Mouse (Mus musculus) spleen, adult 2 months (tissue): ENCODE measurements around the gene Flot2. TPM values are rescaled to one million over a fixed set of nuclear protein-coding genes. Genes with fewer than 3 reads are reported as not detected.

ENCODE experiments used
- DNase-seq, 2 experiments: peaks; one replicate each; pipeline versions ENCODE4 v3.0.0 to v3.0.0-alpha.2; 2012 to 2021; ENCODE audit warnings: low spot score in 2 of 2, low read depth in 1 of 2
- H3K27ac ChIP-seq: fragments of 200-500 bp; 2 replicates; pipeline ENCODE4 v1.5.1; 2012; ENCODE audit warnings: low read length, inconsistent platforms; ENCODE audit not compliant: insufficient read depth
- H3K27me3 ChIP-seq: fragments of 200-500 bp; 2 replicates; pipeline ENCODE4 v1.6.1; 2012; ENCODE audit warnings: mild to moderate bottlenecking, moderate library complexity, low read length, inconsistent platforms; ENCODE audit not compliant: control insufficient read depth, insufficient read depth
- H3K36me3 ChIP-seq: fragments of 200-500 bp; 2 replicates; pipeline ENCODE4 v1.6.1; 2012; ENCODE audit warnings: mild to moderate bottlenecking, low read length, inconsistent platforms; ENCODE audit not compliant: control insufficient read depth, insufficient read depth
- H3K4me1 ChIP-seq: fragments of 200-500 bp; 2 replicates; pipeline ENCODE4 v1.6.1; 2011; ENCODE audit warnings: inconsistent platforms; ENCODE audit not compliant: control insufficient read depth, insufficient read depth, insufficient read length
- H3K4me3 ChIP-seq: fragments of 200-500 bp; 2 replicates; pipeline ENCODE4 v1.5.1; 2011; ENCODE audit warnings: mild to moderate bottlenecking, inconsistent platforms; ENCODE audit not compliant: insufficient read depth, insufficient read length; ENCODE audit errors: extremely low read depth
- CTCF ChIP-seq: fragments of 200-500 bp; IDR thresholded peaks from 2 replicates; pipeline ENCODE4 v1.5.1; 2011; ENCODE audit warnings: mild to moderate bottlenecking, inconsistent platforms; ENCODE audit not compliant: insufficient read depth, insufficient read length, insufficient replicate concordance; ENCODE audit errors: extremely low read depth
- POLR2A ChIP-seq: fragments of 200-500 bp; IDR thresholded peaks from 2 replicates; pipeline ENCODE4 v1.6.1; 2011; ENCODE audit warnings: low read depth, low read length, inconsistent platforms
- WGBS: fragments of 180-500 bp; shearing (Covaris S2); methylation state at CpG from one replicate; pipeline ENCODE4 v1.1.7; 2018; 5-methylcytosine and 5-hydroxymethylcytosine counted together
- polyA plus RNA-seq: library from polyadenylated mRNA; depleted of rRNA; stranded (reverse); fragments of >200 nt; gene quantifications from 2 replicates; pipeline ENCODE4 v1.2.3, GENCODE M21; 2012

Gene Flot2
- polyA plus RNA-seq, 1 experiment, result 36.6 TPM

DNA sequence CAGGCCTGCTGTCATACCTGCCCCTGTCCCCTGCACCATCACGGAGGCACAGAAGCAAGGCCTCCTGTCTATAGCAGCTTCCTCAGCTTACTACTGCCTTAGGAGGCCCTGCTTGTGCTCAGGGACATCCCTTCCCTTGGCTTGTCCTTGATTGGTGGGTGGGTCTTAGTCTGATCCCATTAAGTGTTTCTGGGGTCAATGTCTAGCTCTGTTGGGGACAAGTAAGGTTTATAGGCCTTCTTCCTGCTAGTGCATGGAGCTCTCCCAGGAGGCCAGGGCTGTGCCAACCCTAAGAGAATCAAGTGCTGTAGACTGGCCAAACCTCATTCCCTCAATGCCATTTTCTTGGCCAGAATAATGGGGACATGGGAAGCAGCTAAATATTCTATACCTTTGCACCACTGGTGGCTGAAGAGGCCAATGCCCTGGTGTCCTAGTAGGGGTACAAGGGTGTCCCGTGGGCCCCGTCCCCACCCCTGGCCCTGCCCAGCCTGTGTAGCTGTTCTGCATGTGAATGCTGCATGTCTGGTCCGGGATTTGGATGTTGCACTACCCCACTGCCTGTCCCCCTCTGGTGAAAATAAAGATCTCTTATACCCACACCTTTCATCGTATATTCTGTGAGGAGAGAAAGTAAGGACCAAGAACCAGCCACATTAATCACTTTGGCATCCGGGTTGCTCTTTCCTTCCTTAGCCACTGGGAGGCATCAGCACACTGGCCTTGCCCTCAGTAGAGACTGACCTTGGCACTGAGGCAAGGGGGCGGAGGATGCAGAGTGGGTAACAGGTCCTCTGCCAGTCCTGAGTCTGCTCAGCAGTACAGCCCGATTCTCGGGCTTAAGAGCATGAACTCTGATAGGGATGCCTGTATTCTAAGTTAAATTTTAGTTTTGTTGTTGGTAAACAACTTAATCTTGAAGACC is 22.4 kb downstream of the Flot2 start:
- Histone ChIP-seq H3K36me3 (peaks cover 5% of the 10 kb centered on the region), H3K27me3 (no peaks in the 10 kb centered on the region), H3K27ac (no peak overlapping the region), H3K4me3 (no peak overlapping the region), H3K4me1 (no peaks in the 10 kb centered on the region)
- DNase-seq, result peak in 1 of 2 experiments; percentile 48
- 47% methylated on average over 9 of the region's 9 CpGs for WGBS
- TF ChIP-seq CTCF, result peak; percentile 82; the same call in 1 of the 2 replicates
- no peak for TF ChIP-seq POLR2A

DNA sequence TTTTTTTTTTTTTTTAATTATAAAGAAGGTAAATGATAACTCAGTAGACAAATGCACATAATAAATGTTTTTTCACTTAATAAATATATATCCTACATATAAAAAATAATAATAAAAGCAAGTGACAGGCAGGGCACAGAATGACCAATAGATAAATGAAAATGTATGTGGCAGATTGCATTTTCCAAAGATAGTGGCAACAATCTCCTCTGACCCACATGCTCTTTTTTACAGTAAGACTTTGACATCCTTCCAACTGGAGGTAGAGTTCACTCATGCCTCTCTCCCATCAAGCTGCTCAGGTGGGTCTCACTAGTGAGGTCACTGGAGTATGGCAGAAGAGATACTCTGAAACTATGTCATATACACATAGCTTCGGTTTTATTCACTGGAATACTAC is 24.8 kb downstream of the Flot2 start:
- Histone ChIP-seq H3K4me3 (no peak overlapping the region), H3K27ac (no peak overlapping the region), H3K27me3 (no peaks in the 10 kb centered on the region), H3K4me1 (no peaks in the 10 kb centered on the region), H3K36me3 (peaks cover 3% of the 10 kb centered on the region; the same call in 1 of the 2 replicates)
- TF ChIP-seq CTCF (no peak), POLR2A (no peak)
- DNase-seq, result no peak
- 80% methylated on average over 1 of the region's 1 CpGs for WGBS

DNA sequence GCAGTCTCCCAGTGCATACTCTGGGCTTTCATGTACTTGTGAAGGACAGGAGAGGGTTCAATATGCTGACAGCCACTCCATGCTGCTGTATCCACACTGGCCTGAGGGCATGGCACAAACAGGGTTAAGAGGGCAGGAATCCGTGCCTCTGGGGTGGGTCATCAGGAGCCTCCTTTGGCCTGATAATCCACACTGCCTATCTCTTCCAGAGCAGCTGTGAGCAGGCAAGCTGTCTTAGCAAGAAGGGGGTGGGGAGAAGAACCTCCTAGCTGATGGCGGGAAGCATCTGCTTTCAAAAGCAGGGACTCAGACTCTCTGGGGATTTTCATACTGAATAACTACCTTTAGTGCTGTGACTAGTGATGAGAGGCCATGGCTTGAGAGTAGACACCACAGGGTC is 28.2 kb downstream of the Flot2 start:
- WGBS, result 72% methylated on average over 2 of the region's 2 CpGs
- TF ChIP-seq POLR2A, result no peak
- no peaks in the 10 kb centered on the region for H3K36me3 ChIP-seq
- H3K4me1 ChIP-seq, result no peaks in the 10 kb centered on the region
- H3K27ac ChIP-seq, result peak overlapping the region; percentile 29; the same call in 1 of the 2 replicates
- H3K4me3 ChIP-seq, result no peak overlapping the region
- no peaks in the 10 kb centered on the region for H3K27me3 ChIP-seq
- DNase-seq, result no peak

DNA sequence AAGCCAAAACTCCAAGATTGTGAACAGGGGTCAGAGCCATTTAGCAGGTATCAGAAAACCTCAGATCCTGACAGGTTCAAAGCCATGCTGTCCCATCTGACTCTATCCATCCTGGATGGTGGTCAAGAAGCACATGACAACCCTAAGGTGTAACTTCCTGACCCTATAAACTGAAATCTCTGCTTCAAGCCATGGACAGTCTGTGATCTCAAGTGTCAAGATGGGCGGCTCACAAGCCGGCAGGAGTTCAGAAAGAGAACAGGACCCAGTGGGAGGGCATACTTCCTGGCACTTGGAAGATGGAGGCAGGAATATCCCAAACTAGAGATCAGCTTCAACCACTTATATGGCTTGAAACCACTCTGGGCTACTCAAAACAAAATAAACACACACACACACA is 28.9 kb downstream of the Flot2 start:
- no peak for TF ChIP-seq CTCF
- no peak for TF ChIP-seq POLR2A
- Histone ChIP-seq H3K4me1 (no peaks in the 10 kb centered on the region), H3K4me3 (no peak overlapping the region), H3K36me3 (no peaks in the 10 kb centered on the region), H3K27ac (0 out of 2 replicates have a peak overlapping the region, but pooled peaks have one; percentile 29), H3K27me3 (no peaks in the 10 kb centered on the region)
- DNase-seq, result no peak
- 86% methylated on average over 2 of the region's 2 CpGs for WGBS

DNA sequence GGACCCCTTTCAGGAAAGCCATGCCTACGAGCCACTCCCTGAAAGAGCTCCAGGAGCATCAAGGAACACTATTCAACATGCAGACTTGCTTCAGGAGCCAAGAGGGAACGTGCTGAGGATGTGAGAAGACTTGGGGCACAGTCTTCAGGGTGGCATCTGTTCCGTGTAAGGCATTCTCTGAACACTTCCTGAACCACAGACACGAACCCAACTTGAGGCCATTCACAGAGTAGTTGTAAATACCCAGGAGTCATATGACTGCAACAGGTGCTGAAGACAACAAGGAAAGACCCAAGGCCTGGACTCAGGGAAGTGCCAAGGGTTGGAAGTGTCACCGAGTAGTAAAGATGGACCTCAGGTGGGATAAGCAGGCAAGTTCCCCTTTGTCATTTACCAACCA is 29.8 kb downstream of the Flot2 start:
- no peaks in the 10 kb centered on the region; the same call in 1 of the 2 replicates for H3K36me3 ChIP-seq
- TF ChIP-seq CTCF, result no peak
- no peak for TF ChIP-seq POLR2A
- H3K27ac ChIP-seq, result no peak overlapping the region
- no peak for DNase-seq
- no peaks in the 10 kb centered on the region for H3K27me3 ChIP-seq
- WGBS, result 62% methylated on average over 5 of the region's 5 CpGs
- no peak overlapping the region for H3K4me3 ChIP-seq
- H3K4me1 ChIP-seq, result no peaks in the 10 kb centered on the region

DNA sequence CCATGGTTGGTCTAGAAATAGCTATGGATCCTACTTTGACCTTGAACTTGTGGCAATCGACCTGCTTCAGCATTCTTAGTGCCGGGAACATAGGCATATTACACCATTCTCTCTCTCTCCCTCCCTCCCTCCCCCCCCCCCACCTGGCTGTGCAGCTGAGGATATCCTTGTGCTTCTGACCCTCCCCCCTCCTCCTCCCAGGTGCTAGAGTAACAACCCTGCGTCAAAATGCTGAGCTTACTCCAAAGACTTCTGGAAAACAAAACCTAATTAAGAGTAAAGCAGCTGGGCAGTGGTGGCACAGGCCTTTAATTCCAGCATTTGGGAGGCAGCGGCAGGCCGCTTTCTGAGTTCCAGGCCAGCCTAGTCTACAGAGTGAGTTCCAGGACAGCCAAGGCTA is 31.4 kb downstream of the Flot2 start:
- H3K4me3 ChIP-seq, result no peak overlapping the region
- no peaks in the 10 kb centered on the region for H3K4me1 ChIP-seq
- no peak overlapping the region for H3K27ac ChIP-seq
- H3K27me3 ChIP-seq, result no peaks in the 10 kb centered on the region
- peaks cover 8% of the 10 kb centered on the region for H3K36me3 ChIP-seq
- 81% methylated on average over 5 of the region's 5 CpGs for WGBS
- no peak for TF ChIP-seq CTCF
- no peak for TF ChIP-seq POLR2A
- DNase-seq, result no peak

DNA sequence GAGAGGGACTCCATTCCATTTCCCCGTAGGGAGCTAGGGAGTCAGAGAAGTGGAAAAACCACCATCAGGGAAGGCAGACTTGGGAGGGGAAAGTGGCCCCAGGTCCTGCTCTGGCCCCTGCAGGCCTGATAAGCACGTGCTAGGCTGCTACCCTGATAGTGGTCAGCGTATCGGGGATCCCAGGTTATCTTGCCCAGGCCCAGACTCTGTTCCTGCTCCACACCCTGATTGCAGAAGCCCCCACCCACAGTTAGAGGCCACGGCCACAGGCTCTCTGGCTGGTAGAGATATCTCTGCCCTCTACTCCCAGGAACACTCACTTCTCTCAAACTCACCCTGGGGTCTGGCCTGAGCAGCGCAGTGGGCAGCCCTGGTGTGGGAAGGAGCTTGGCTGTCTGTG is 31.9 kb downstream of the Flot2 start:
- peaks cover 13% of the 10 kb centered on the region for H3K36me3 ChIP-seq
- no peak overlapping the region for H3K4me3 ChIP-seq
- H3K27ac ChIP-seq, result peak overlapping the region; percentile 24; the same call in 1 of the 2 replicates
- H3K4me1 ChIP-seq, result no peaks in the 10 kb centered on the region
- TF ChIP-seq POLR2A, result no peak
- no peak for TF ChIP-seq CTCF
- DNase-seq, result no peak
- H3K27me3 ChIP-seq, result no peaks in the 10 kb centered on the region
- 83% methylated on average over 6 of the region's 6 CpGs for WGBS
